Mouse (Mus musculus) retina, embryonic 14.5 days (tissue): Measurements from ENCODE around the gene Fbxw4.
"Not testable (repeated sequence)": the region's sequence is repeated elsewhere in the genome, so short reads cannot be mapped to it uniquely, and the experiment has no call there.

Experiments
- DNase-seq: peaks from one replicate; pipeline ENCODE4 v3.0.0-alpha.2; 2015; ENCODE audit warnings: low spot score

The Fbxw4 gene

DNA sequence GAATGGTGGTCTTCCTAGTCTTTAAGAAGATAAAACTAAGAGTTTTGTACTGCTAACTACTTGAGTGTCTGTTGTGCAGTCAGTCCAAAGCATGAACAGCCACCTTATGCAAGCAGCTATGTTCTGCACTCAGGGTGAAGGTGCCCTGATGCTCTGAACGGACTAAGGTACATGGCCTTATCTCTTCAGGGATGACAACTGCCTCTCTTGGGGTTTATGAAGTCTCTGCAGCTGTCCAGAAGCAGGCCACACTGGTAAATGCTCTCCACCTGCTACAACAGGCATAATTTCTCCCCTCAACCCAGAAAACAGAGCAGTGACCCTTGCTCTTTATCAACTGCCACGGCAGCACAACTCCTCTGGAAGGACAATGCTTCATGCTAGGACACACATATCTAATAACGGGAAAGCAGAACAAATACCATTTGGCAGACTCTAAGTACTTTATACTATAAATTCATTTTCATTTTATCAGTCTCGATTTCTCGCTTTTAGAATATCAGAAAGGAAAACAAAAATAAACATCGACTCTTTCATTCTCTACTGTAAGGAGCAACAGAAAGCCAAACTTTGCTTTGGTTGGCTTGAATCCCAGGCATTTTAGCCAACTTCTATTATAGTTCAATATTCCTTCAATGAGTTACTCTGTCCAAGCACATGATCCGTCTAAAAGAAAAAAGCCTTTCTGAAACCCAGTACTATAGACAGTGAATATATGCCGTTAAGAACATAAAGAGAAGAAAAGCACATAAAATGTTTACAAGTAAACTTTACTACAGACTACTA lies 3.1 kb downstream of the Fbxw4 start:
- DNase-seq: no peak

DNA sequence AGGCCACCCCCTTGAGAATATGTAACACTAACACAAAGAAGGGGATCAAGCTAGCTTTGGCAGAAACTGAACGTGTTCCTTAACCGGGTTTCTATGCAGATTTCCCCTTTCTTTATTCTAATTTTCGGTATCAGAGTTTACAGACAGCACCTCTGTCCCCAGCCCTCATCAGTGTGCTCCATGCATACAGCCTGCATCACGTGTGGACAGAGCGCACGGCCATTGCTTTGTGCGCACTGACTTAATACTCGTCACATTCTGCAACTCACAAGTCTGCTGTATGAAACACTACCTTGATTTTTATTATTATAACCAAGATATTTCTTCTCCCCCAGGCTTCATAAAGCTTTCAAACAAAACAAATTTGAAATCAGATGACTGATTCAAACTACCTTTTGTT lies 4.2 kb downstream of the Fbxw4 start:
- no peak for DNase-seq

DNA sequence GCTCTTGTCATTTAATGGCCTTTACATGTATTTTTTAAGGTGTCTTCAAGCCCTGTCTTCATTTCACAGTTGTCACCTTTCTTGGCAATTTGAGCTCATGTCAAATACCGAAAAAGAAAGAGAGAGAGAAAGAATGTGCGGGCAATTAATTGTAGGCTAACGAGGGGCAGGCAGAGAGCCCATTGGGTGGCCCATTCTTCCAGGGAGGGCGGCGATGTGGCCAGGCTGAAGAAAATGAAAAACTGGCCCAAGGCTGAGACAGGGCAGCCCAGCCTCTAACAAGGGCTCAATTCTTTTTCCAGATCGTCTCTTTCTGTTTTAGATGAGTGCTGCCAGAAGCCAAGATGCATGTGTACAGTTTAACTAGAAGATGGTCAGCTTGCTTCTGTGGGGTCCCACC lies 6.1 kb downstream of the Fbxw4 start:
- DNase-seq: peak; percentile 27

DNA sequence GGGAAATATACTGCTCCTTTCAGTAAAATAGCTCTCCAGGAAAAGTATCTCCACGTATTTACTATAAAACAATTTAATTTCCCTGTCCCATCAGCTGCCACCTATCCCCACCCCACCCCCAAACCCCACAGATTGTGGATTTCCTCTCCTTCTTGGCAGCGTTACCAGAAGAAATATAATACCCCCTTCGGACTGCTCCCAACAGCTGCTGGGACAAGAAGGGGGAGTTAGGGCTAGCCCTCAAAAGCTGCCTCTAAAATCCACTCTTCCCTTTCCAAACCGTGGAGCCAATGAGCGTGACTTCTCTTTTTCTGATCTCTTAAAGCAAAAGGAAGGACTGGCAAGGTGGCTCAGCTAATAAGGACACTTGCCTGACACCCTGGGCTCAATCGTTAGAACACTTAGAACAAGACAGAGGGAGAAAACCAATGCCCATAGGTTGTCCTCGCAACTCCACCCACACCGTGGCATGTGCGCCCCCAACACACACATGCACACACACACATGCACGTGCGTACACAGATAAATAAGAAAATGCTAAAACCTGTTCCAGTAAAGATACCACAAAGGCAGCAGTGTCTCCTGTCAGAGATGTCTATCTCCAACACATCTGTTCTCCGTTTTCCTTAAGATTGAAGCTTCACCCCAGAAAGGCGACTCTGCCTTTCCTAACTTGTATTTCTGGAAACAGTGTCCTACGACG lies 7.7 kb downstream of the Fbxw4 start:
- no peak for DNase-seq

DNA sequence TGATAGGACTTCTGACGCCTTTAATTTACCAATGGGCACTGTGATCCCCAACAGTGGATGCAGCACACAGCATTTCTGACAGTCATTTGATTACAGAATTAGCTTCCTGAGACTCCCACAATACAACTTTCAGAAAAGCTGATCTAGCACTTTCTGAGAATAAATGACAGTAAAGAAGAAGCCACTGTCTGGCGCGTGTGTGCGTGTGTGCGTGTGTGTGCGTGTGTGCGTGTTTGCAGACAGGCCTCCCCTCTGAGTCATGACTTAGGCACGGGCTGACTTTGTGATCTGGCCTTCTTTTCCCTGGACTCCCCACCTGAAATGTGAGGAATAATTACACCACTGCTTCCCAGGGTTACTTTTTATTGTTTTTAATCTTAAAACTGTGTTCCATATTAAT lies 8.6 kb downstream of the Fbxw4 start:
- no peak for DNase-seq

DNA sequence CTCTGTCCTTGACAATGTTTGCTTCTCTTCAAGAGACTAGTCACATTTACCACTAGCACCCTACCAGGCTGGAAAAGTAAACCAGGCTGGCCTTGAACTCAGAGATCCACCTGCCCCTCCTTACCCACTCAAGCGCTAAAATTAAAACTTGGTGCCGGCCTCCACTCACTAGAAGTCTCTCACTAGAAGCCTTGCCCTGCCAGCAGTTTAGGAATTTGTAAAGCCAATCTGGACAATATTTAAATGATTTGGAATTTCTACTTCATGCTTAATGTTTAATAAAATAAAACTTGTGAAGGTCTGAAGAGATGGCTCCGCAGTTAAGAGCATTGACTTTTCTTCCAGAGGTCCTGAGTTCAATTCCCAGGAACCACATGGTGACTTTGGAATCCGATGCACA lies 10.3 kb downstream of the Fbxw4 start:
- no peak for DNase-seq

DNA sequence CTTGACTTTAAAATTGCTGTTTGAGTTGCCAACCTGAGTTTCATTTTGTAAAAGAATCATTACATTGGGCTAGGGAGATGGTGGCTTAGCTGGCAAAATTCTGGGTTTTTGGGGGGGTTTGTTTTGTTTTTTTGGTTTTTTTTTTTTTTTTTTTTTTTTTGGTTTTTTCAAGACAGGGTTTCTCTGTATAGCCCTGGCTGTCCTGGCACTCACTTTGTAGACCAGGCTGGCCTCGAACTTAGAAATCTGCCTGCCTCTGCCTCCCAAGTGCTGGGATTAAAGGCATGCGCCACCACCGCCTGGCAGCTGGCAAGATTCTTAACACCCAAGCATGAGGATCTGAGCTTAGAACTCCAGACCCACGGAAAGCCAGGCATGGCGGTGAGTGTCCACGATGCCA lies 11.6 kb downstream of the Fbxw4 start:
- DNase-seq: not testable (repeated sequence)

DNA sequence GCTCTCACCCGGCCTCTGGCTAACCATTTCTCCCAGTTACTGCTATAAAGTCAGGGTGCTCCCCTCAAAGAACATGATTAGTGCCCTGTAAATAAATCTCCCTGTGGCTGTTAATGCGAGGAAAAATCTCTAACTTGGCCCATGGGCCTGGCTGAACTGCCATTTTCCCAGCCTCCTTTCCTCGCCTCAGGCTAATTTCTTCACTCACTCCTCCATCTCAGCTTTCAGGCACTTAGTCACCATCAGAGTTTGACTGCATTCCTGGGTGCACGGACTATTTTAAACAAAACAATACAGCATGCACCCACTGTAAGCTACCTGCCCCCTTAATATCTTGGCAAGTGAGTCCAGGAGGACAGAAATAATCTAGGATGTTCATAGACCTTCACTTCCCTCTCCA lies 13.2 kb downstream of the Fbxw4 start:
- DNase-seq: no peak

DNA sequence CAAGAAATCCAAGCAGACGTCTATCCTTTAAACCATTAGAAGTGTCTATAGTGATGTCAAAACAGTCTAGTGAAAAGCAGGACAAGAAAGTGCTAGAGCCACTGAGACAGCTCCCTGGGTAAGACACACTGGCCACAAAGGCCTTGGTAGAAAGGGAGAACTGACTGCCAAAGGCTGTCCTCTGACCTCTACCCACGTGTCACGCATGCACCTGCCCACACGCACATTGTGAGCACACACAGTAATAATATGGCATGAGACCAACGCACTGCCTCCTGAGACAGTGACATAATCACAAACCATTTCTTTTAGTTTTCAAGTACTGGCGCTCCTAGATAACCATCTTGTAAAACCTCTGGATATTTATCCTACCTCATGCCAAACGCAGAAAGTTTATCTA lies 19.4 kb downstream of the Fbxw4 start:
- no peak for DNase-seq

DNA sequence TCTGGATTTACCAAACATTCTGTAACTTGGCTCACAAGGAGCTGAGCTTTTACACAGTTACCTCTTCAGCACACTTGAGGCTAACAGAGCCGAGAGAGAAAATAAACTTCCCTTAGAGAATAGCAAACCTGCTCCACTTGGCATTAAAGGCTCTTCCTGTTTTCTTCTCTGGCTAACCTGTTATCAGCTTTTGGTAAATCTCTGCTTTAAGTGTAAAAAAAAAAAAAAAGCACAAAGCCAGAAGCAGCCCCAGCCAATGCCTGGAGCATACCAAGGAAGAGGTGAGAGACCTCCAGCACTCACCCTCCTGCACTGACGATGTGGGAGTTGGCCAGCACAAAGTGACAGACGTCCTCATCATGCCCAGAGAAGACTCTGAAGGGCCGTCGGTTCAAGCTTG lies 24.2 kb downstream of the Fbxw4 start:
- no peak for DNase-seq

DNA sequence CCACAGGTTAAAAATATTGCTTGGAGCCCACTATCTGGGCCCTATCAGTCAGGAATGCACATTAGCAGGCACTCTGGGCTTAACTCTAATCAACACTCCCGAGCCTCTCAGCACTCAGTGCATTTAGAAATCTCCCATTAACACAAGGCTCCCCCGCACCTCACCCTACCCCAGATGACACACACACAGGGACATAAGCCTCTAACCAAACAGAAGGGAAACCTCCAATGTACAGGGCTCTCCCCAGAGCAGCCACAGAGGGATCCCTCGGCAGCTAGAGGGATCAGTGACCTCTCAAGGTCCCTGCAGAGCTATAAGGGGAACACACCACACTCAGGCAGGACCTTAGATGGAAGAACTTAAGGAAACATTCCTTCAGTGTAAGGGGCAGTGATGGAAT lies 28.5 kb downstream of the Fbxw4 start:
- DNase-seq: no peak

DNA sequence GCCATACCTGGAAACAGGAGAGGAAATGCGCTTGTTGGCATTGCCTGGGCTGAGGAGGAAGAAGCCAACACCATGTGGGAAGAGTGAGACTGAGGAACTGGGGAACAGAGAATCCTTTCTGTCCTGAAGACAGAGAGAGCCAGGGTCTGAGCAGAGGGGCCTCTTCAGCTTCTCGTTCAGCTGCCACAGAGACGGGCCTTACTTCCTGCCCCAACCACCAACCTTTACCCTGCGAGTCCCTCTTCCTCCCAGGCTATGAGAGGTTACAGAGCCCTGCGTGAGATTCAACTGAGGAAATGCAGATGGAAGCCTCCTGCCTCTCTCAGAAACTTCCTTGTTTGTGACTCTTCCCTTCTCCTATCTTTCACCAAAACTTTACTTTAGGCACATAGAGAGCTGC lies 29.2 kb downstream of the Fbxw4 start:
- no peak for DNase-seq

DNA sequence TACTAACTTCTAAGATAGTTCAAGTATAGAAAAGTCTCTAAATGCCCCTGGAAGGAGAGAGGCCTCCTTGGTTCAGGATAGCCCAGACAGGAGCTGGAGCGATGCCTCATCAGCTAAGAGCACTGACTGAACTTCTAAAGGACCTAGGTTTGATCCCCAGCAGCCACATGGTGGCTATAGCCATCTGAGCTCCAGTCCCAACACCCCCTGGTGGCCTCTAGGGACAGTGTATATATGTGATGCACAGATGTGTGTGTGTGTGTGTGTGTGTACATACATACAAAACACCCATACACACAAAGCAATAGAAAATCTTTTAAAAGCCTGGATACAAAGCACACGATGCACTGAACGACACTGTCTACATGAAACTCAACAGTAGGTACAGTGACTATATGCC lies 30.9 kb downstream of the Fbxw4 start:
- DNase-seq: peak; percentile 35

DNA sequence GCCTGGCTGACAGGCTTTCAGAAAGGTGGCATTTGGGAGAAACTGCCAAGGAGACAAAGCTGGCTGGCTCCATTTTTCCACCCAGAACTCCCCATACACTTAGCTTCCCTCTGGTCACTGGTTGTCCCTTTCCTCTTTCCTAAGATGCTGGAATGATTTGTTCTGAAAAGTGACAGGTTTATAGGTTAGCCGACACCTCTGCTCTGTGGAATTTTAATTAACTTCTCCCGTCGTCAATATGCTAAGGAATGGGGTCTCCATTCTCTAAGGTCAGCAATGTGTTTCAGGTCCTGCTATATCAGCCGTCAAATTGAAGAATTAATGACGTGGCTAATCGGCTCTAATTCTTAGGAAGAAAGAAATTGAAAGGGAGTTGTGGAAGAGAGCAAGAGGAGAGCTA lies 31.5 kb downstream of the Fbxw4 start:
- DNase-seq: no peak

DNA sequence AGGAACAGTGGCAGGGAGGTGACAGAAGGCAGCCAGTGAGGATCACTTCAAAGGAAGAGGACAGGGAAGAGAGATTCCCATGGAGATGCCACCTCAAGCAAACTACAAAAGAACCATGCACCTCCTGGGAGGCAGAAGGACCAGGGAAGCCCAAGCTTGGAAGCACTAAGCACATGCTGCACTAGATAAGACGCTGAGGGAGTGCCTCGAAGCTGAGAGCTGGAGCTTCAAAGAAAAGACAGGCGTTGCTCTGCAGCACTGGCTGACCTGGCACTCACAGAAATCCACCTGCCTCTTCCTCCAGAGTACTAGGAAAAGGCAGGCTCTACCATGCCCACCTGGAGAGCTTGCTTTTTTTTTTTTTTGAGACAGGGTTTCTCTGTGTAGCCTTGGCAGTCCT lies 33.1 kb downstream of the Fbxw4 start:
- DNase-seq: no peak

DNA sequence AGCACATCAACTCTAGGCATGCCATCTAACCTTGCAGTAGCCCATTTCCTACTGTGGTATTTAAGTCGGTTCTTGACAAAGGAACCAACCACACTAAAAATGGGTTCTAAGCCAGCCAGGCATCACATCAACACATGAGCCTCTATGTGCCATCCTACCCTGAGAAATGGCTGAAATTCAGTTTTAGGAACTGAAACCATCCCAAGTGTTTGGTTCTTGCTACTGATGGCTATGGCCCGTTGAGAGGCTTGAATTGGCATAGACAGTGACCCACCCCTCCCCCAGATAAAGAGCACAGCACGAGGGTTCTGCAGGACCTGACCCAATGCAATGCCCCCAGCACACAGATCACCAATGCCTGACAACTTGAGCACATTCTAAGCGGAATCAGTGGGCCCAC lies 36.4 kb downstream of the Fbxw4 start:
- no peak for DNase-seq

DNA sequence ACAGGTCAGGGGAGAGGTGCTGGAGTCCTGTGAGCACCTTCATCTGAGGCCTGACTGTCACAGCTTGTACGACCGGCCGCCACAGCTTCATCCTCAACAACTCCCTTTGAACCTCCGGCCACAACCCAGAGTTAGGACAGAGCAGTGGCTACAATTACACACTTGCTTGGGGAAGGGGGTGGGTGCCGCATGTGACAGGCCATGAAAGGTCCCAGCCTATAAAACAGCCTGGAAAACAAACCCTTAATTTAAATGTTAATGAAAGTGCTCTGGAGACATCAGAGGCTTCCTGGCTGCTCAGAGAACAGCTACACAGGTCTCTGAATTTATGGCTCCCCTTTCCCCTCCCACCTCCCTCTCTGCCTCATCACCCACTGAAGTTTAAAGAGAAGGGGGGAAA lies 38.0 kb downstream of the Fbxw4 start:
- no peak for DNase-seq

DNA sequence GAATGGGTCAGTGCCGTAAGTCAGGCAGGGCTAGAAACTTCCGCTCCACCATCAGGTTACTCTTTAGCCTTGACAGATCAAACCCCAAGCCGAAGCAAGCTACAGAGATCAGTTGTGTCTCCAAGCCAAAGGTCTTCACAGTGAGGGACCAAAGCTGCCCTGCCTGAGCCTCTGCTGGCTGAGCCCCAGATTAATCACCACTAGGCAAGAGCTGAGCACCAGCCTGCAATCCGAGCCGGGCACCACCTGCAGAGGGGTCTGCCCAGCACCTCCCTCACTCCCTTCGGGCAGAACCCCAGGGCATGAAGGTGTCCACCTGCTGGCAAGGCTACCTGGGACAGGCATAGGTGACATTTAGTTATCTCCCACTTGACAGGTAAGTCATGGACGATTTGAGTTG lies 39.1 kb downstream of the Fbxw4 start:
- no peak for DNase-seq

DNA sequence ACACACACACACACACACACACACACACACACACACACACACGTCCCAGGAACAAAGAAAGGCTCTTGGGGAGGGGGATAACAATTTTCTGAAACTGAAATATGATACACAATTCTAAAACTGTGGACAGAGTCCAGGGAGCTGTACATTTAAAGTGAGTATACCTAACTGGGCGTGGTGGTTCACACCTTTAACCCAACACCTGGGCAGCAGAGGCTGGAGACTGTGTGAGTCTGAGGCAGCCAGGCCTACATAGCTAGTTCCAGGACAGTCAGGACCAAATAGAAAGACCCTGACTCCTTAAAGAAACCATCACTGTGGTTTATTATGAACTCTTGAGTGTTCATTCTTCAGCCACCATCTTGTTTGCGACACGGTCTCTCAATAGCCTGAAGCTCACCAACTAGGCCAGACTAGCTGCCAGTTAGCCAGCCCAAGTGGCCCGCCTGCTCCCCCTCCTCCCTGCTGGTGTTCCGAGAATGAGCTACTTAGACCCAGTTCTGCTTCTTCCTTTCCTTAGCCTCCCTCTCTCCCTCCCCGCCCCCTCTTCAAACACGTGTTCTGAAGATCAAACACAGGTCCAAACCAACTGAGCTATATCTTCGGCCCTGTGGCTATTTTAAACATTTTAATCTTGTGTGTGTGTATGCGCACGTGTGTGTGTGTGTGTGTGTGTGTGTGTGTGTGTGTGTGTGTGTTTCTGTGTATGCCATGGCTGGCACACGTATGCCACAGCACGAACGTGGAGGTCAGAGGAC lies 40.2 kb downstream of the Fbxw4 start:
- no peak for DNase-seq

DNA sequence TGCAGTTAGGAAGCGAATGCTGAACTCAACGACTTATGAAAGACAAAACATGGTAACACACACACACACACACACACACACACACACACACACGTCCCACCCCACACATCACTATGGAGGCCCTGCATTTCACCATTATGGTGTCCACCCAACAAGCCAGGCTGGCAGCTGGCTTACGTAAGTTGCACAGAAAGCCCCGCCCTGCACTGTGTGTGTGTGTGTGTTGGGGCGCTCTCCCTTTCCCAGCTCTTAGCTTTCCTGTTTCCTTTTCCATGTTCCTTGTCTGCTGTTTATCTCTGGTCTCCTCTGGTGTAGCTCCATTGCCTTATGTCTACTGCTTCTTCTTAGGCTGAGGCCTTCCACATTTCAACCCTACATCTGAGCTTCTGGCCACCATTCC lies 41.9 kb downstream of the Fbxw4 start:
- DNase-seq: no peak

DNA sequence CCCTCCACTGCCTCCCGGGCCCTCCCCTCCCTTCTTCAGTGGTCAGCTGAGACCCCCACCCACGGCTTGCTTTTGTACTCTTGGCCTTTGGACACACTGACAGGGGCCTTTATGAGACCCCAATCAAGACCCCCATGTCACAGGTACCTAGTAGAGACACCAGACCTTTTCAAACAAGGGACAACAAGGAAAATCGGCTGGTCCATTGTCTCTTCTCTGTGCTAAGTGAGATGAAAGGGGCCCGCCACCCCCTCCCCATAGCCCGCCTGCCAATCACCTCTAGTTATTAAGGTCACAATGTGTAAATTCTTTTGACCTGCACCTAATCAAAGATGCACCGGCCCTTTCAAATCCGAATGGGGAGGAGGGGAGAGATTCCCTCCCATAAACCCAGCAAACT lies 43.4 kb downstream of the Fbxw4 start:
- DNase-seq: peak; percentile 53

DNA sequence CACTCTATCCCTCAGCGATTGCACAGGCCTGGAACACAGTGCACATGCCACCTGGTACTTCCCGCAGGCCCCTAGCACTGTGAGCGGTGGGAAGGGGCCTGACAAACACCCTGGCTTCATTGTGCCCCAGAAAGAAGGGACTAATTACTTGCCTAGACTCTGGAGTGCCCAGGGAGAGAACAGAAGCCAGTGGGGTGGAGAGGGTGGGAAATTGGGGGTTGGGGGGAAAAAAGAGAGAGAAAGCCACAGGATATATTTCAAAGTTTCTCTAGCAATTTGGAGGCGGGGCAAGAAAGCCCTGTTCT lies 43.9 kb downstream of the Fbxw4 start:
- DNase-seq: peak; percentile 61
